Comparison of ENCODE assay signal across 8 mouse cellular contexts in genomic region chr10:19491513-19492380, GRCm38 (mm10).
DNase-seq lines count a peak whose midpoint lies in the region; ATAC-seq and TF ChIP-seq lines count a peak whose summit lies in the region.

No protein-coding gene starts in this region.

- peaks cover 76% of the 10 kb centered on the region for H3K27me3 ChIP-seq in midbrain, embryonic 10.5 days (ENCODE audit: low read depth, poor library complexity, severe bottlenecking)
- H3K27me3 ChIP-seq in midbrain, embryonic 16.5 days (ENCODE audit: control insufficient read depth, insufficient read depth, low read depth, low read length), result no peaks in the 10 kb centered on the region; the same call in 1 of the 2 replicates
- no peaks in the 10 kb centered on the region for H3K27me3 ChIP-seq in liver, postnatal 0 days (ENCODE audit: insufficient read depth, low read length)

- H3K4me2 ChIP-seq in midbrain, embryonic 16.5 days (ENCODE audit: low read length), result no peak overlapping the region
- peak overlapping the region; percentile 11; the same call in 1 of the 2 replicates for H3K4me2 ChIP-seq in liver, postnatal 0 days (ENCODE audit: low read depth, low read length)

- H3K27ac ChIP-seq in midbrain, embryonic 10.5 days (replicated peaks), result no peak overlapping the region
- no peak overlapping the region for H3K27ac ChIP-seq in midbrain, embryonic 16.5 days (ENCODE audit: low read length)
- H3K27ac ChIP-seq in cortical plate, adult 2 months (ENCODE audit: insufficient read depth, low read length), result no peak overlapping the region
- no peak overlapping the region for H3K27ac ChIP-seq in liver, postnatal 0 days (ENCODE audit: low read depth)

- peaks cover 6% of the 10 kb centered on the region; the same call in 1 of the 2 replicates for H3K4me1 ChIP-seq in midbrain, embryonic 10.5 days
- H3K4me1 ChIP-seq in midbrain, embryonic 16.5 days (ENCODE audit: control insufficient read depth, insufficient read depth, low read length), result no peaks in the 10 kb centered on the region
- no peaks in the 10 kb centered on the region for H3K4me1 ChIP-seq in cortical plate, adult 2 months (ENCODE audit: control insufficient read depth, insufficient read depth, low read length)
- H3K4me1 ChIP-seq in liver, postnatal 0 days (ENCODE audit: insufficient read depth), result peaks cover 6% of the 10 kb centered on the region; the same call in 1 of the 2 replicates

- no peaks in the 10 kb centered on the region for H3K36me3 ChIP-seq in midbrain, embryonic 10.5 days
- no peaks in the 10 kb centered on the region for H3K36me3 ChIP-seq in midbrain, embryonic 16.5 days (ENCODE audit: control insufficient read depth, insufficient read depth, low read length)
- no peaks in the 10 kb centered on the region for H3K36me3 ChIP-seq in liver, postnatal 0 days (replicated peaks; ENCODE audit: insufficient read depth, low read length)

- no peaks in the 10 kb centered on the region for H3K9me3 ChIP-seq in midbrain, embryonic 10.5 days (replicated peaks)
- H3K9me3 ChIP-seq in midbrain, embryonic 16.5 days (replicated peaks; ENCODE audit: control insufficient read depth, low read length, poor library complexity, severe bottlenecking), result no peaks in the 10 kb centered on the region
- H3K9me3 ChIP-seq in liver, postnatal 0 days (ENCODE audit: low read length), result no peaks in the 10 kb centered on the region

- TF ChIP-seq CTCF in cortical plate, adult 2 months (IDR thresholded peaks at IDR 0.05; ENCODE audit: extremely low read depth, insufficient read depth, low read length), result 0 out of 2 replicates have a peak, but pooled peaks have one; percentile 18
- peak; percentile 76 for TF ChIP-seq CTCF in liver, postnatal 0 days (IDR thresholded peaks at IDR 0.05; ENCODE audit: low read depth)

- no peak for ATAC-seq in midbrain, embryonic 16.5 days
- ATAC-seq in liver, postnatal 0 days, result peak; percentile 41; the same call in 1 of the 2 replicates

- peak; percentile 34 for DNase-seq in midbrain, embryonic 10.5 days (ENCODE audit: low spot score)
- DNase-seq in adrenal gland, adult 18-20 months (ENCODE audit: low spot score in 2 of 2), result peak; percentile 49 to 76
- peak; percentile 89 for DNase-seq in induced T-regulatory cell, adult 2 months (ENCODE audit: low read depth)
- peak; percentile 80 for DNase-seq in liver, postnatal 0 days
- DNase-seq in right cerebral cortex, postnatal 10 days (ENCODE audit: low spot score in 2 of 2), result peak; percentile 35 to 72
- DNase-seq in urinary bladder, postnatal 25 days (ENCODE audit: low spot score), result peak; percentile 80

- TF ChIP-seq POLR2A in cortical plate, adult 2 months (IDR thresholded peaks at IDR 0.05; ENCODE audit: extremely low read depth, insufficient read depth, low read length), result no peak

- TF ChIP-seq EP300 in liver, postnatal 0 days (IDR thresholded peaks at IDR 0.05; ENCODE audit: low read depth), result no peak

- WGBS in midbrain, embryonic 10.5 days, result 69% methylated on average over 21 of the region's 21 CpGs
- 60% methylated on average over 21 of the region's 21 CpGs for WGBS in midbrain, embryonic 16.5 days
- 47% methylated on average over 21 of the region's 21 CpGs for WGBS in liver, postnatal 0 days (ENCODE audit: insufficient replicate concordance)

- H3K4me3 ChIP-seq in midbrain, embryonic 10.5 days, result no peak overlapping the region
- H3K4me3 ChIP-seq in midbrain, embryonic 16.5 days (ENCODE audit: low read depth, low read length), result no peak overlapping the region
- H3K4me3 ChIP-seq in cortical plate, adult 2 months (ENCODE audit: insufficient read depth, low read length), result no peak overlapping the region
- no peak overlapping the region for H3K4me3 ChIP-seq in liver, postnatal 0 days (ENCODE audit: low read depth, low read length)

- H3K9ac ChIP-seq in midbrain, embryonic 16.5 days (ENCODE audit: low read depth, low read length), result no peak overlapping the region
- no peak overlapping the region for H3K9ac ChIP-seq in liver, postnatal 0 days (replicated peaks)

Comparison
In these comparisons a context has a peak if more than half of its experiments do, and no peak if none do; other contexts are left out.
1. DNase-seq: peak in every context shown above with its lines; median percentile 89 in induced T-regulatory cell, adult 2 months; 80 in liver, postnatal 0 days; 80 in urinary bladder, postnatal 25 days; 62 in adrenal gland, adult 18-20 months; 54 in right cerebral cortex, postnatal 10 days; 34 in midbrain, embryonic 10.5 days.